Mouse (Mus musculus): ENCODE measurements at regions not wholly inside any gene's neighbourhood (a gene's known extent, or its start where the extent isn't known, plus 50 kb on each side); places are given as distances from the start of the nearest gene placed in this dataset.

- no peak for DNase-seq (ENCODE audit: low read depth)
Measured at GRCm38 (mm10) chr13:16100253-16100652, 88.6 kb downstream of the Inhba start.

- DNase-seq (ENCODE audit: low read depth): no peak
Measured at GRCm38 (mm10) chr13:16114837-16115236, 103.2 kb downstream of the Inhba start.

DNA sequence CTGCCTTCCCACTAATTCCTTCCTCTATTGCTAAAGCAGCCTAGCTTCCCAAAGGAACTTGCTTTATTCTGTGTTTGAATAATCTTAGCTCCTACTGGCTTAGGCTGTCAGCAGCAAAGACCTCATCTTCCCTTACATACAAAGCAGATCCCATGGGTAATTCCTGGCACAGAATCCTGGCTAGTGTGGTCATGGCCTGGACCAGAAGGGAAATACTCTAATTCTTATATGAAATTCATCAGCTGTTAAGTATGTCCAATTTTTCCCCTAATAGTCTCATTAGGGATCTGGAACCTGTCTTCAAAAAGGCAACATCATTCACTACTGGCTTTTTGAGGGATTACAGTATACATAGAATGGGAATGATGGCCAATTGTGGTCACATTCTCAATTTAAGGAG, 135.0 kb downstream of the Inhba start:
- DNase-seq (ENCODE audit: low read depth): no peak

GRCm38 (mm10) chr13:16154926-16155325, 143.3 kb downstream of the Inhba start:
- DNase-seq (ENCODE audit: low read depth): no peak

- no peak for DNase-seq (ENCODE audit: low read depth)
Measured at GRCm38 (mm10) chr13:16165204-16165894, 153.7 kb downstream of the Inhba start.

DNA sequence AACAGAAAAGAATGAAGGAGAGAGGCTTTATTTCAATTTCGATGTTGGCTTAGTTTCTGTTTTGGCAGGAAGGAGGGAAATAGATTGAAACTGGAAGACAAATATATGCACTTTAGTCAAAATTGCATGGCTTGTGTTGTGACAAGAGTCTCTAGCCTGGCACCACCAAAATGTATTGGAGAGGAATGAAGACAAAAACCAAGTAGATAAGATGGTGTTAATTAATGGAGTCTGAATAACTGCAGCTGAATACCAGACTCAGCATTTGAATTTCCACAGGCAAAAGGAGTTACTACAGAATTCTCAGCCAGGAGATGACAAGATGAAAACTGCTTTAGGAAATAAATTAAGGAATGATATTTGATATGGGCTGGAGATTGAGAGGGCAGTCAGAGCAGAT, 185.0 kb downstream of the Inhba start:
- DNase-seq (ENCODE audit: low read depth): no peak

- no peak for DNase-seq (ENCODE audit: low read depth)
Measured at GRCm38 (mm10) chr13:16200046-16200445, 188.4 kb downstream of the Inhba start.

DNA sequence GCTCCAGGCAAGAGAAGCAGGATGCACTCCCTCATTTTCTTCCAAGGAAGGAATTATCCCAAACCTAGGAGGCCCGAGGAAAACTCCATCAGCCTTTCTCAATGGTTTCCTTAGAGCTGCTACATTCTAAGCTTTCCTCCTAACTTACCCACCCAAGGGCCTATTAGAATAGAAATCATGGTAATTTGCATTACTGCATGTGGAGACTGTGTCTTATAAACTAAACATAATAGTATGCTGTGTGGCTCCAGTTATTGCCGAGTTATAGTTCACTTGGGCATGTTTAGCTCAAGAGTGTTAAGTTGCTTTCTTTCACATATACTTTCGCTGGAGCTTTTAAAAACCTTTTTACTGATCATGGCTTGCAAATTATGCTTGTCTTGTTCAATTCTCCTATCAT, 191.5 kb downstream of the Inhba start:
- DNase-seq (ENCODE audit: low read depth): no peak

GRCm38 (mm10) chr13:16204097-16204496, 192.4 kb downstream of the Inhba start:
- DNase-seq (ENCODE audit: low read depth): peak; percentile 60

- no peak for DNase-seq (ENCODE audit: low read depth)
Measured at GRCm38 (mm10) chr13:16211482-16211881, 199.8 kb downstream of the Inhba start.

DNA sequence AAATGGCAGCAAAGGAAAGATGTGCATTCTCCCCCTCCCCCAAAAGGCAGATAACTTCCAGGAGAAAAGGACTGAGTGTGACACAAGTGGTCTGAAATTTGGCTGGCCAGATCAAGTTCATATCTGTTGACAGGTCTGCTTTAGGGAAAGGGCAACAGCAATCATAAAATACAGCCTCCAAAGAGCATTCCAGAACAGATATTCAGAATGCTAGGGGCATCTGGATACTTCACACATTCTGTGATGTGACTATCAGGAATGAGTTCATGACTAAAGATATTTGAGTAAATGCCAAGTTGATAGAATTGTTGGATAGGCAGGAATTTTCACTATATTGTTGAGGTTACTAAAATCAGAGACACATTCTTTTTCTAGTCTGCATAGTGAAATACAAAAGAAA, 208.2 kb downstream of the Inhba start:
- DNase-seq (ENCODE audit: low read depth): no peak

DNA sequence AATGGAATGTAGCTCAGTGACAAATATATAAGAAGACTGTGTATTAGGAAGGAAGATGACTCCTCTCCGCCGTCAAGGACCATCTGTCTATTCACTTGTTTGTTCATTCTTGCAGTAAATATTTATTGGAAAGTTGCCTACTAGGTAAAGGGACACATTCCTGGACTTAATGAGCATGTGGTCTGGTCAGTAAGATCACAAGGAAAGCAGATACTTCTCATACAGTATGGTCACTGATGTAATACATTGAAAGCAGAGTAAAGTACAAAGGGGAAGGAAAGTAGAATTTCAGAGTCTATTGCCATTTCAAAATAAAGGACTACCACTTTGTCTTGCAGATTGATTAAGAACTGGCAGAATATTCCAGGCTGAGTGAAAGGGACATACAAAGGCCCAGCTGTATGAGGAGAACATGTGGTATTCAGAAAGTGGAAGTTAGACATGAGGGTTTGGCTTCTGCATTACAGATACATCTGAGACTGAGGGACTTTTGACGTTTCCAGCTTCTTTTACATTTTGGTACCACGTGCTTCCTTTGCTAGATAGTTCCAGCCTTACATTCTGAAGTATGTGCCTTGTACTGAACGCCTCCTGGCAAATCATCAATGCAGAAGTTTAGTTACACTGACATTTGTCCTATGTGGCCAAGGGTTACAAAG, 211.4 kb downstream of the Inhba start:
- no peak for DNase-seq (ENCODE audit: low read depth)

DNA sequence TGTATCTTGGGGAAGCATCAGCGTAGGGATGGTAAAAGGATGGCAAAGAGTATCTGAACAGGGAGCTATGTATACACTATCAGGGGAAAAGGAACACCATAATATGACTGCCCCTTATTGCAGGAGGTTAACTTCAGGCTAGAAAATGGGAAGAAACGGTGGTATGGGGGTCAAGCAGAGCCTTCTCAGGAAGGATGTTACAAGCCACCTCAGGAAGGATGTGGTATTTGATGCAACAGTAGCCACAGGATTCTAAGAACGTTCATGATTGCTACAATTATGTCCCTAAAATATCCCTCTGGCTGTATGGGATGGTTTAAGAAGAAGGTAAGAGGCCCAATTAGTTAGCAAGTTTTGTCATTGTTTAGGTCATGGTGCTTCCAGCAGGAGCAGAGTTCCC, 249.5 kb downstream of the Inhba start:
- DNase-seq (ENCODE audit: low read depth): peak; percentile 75

DNA sequence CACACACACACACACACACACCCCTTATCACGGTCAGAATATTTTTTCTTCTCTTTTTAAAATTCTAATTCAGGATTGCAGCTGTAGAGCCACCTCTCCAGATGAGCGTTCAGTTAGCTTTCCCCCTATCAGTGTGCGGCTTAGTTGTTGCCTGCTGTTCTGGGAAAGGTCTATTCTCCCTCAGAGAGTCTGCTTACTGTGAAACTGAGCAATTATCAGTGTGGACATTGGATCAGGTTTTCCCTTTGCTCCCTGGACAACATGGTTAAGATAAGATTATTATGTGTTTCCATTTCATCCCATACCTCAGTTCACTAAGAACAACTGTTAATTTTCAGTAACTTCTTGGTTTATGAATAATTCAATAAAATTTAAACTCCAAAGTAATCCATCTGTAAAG, 268.3 kb downstream of the Inhba start:
- no peak for DNase-seq (ENCODE audit: low read depth)

GRCm38 (mm10) chr13:16280742-16281141, 269.1 kb downstream of the Inhba start:
- no peak for DNase-seq (ENCODE audit: low read depth)

GRCm38 (mm10) chr13:16281777-16282176, 270.1 kb downstream of the Inhba start:
- DNase-seq (ENCODE audit: low read depth): no peak

DNA sequence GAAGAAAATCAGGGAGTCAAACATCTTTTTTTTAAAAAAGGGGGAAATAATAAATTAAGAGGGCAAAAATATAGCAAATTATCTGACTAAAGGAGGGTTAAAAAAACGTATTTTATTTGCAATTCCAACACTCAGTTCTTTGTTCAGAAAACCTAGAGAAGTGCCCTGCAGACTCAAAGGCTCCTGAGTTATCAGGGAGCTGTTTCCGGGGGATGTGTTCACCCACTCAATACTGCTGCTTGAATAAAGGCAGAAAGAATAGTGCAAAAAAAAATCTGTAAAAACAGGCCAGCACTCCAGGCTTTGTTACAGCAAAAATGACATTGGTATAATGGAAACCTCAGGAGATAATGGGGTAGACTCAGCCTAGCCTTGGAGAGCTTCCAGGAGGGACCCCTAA, 270.6 kb downstream of the Inhba start:
- DNase-seq (ENCODE audit: low read depth): no peak

DNA sequence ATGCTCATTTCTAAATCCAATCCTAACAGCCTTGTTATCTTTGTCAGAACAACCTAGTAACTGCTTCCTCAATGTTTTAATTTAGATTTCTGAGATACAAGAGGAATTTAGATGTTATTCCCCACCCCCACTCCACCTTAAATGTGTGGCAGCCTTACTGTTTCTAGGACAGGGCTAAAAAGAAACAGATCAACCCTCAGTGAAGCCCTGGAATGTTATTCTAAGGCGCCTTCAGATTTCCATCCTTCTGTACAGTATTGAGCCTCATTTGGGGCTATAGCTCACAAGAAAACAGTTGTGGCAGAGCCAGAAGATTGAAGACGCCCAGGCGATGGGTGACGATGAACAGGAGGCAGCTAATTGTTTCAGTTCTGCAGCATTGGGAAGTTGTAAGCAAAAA, 271.7 kb downstream of the Inhba start:
- DNase-seq (ENCODE audit: low read depth): no peak

- DNase-seq (ENCODE audit: low read depth): no peak
Measured at GRCm38 (mm10) chr13:16289633-16290032, 278.0 kb downstream of the Inhba start.

- DNase-seq (ENCODE audit: low read depth): no peak
Measured at GRCm38 (mm10) chr13:16290784-16291183, 279.1 kb downstream of the Inhba start.

DNA sequence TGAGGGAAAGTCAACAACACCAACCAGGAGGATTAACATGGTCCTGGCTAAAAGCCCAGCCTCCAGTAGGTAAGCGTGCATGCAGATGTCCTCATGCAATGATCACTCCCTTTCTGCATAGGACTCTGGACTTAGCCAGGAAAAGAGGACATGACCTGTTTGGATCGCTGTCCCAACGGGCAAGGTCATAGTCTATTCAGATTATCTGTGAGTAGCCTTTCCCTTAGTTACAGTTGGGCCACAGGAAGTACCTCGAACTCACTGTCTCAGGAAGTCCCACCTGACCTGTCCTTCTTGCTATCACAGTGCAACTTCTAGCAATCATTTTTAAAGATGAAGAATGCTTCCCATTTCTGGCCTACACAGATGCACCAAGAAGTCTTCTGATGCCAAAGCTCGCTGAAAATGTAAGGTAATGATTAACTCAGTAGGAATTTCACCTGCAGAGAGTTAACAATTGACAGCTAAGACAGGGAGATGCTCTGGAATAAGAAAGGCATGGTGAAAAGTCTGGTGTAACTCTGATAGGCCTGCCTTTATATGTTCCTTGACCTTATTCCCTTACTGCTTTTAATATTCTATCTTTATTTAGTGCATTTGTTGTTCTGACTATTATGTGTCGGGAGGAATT, 280.1 kb downstream of the Inhba start:
- DNase-seq (ENCODE audit: low read depth): no peak

GRCm38 (mm10) chr13:16299756-16300155, 288.1 kb downstream of the Inhba start:
- no peak for DNase-seq (ENCODE audit: low read depth)

DNA sequence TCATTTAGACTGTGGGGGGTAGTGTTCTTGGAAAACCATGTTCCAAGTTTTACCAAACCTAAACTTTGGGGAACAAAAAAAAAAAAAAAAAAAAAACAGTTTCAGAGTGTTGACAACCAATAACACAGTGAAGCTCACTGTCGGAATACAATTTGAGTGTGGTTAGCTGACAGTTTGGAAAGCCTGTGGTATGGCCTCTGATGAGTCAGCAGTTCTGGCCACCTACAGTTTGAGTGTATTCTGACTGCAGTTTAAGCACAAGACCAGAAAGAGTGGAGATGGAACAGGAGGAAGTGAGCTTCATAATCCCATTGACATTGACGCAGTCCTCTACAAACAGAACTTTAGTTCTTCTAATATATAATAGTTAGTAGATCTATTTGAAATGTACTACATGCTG, 303.0 kb downstream of the Inhba start:
- peak; percentile 21 for DNase-seq (ENCODE audit: low read depth)

DNA sequence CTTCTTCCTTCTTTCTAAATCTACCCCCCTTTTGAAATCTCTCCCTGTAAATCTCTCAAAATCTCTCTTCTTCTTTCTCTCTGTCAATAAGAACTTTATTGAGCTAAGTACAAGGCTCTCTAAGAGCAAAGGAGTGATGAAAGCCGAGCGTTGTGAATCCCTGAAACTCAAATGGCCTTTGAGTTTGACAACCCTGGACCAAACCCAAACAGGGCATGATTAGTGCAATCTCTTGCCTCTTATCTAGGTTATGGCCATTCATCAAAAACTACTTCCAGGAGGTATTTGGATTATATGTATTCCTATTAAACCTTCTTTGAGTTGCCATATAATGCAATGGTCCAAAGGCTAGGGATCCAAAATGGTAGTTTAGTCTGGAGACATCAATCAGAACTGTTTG, 304.0 kb downstream of the Inhba start:
- no peak for DNase-seq (ENCODE audit: low read depth)
